Mouse (Mus musculus) hindbrain, embryonic 16.5 days (tissue): ENCODE data around the gene Lclat1. TPM values are rescaled to one million over a fixed set of nuclear protein-coding genes. Genes with fewer than 3 reads are reported as not detected.
"Not testable (repeated sequence)": the region's sequence is repeated elsewhere in the genome, so short reads cannot be mapped to it uniquely, and the experiment has no call there.

Experiments used
- ATAC-seq: fragments of 200-750 bp; cut with Nextera tagmentation; 2 replicates; pipeline ENCODE4 v1.8.0; 2017; ENCODE audit warnings: moderate TSS enrichment, moderate library complexity
- H3K27ac ChIP-seq: fragments of 300-500 bp; sonication (generic); 2 replicates; pipeline ENCODE4 v1.5.1; 2014; ENCODE audit warnings: low read depth, mild to moderate bottlenecking, control low read depth, low read length, moderate library complexity
- H3K27me3 ChIP-seq: fragments of 300-500 bp; sonication (generic); replicated peaks from 2 replicates; pipeline ENCODE4 v1.6.1; 2014; ENCODE audit warnings: low read length; ENCODE audit not compliant: control insufficient read depth, insufficient read depth
- H3K36me3 ChIP-seq: fragments of 300-500 bp; sonication (generic); 2 replicates; pipeline ENCODE4 v1.6.1; 2014; ENCODE audit warnings: mild to moderate bottlenecking, low read length, moderate library complexity, mixed read lengths; ENCODE audit not compliant: control insufficient read depth, insufficient read depth
- H3K4me1 ChIP-seq: fragments of 300-500 bp; sonication (generic); 2 replicates; pipeline ENCODE4 v1.6.1; 2014; ENCODE audit warnings: low read depth, low read length; ENCODE audit not compliant: control insufficient read depth, insufficient read depth
- H3K4me2 ChIP-seq: fragments of 300-500 bp; sonication (generic); 2 replicates; pipeline ENCODE4 v1.6.1; 2014; ENCODE audit warnings: mild to moderate bottlenecking, low read length, control low read depth, moderate library complexity
- H3K4me3 ChIP-seq: fragments of 300-500 bp; sonication (generic); 2 replicates; pipeline ENCODE4 v1.5.1; 2014; ENCODE audit warnings: mild to moderate bottlenecking, low read length, control low read depth, moderate library complexity
- H3K9ac ChIP-seq: fragments of 300-500 bp; sonication (generic); 2 replicates; pipeline ENCODE4 v1.6.1; 2014; ENCODE audit warnings: low read depth, mild to moderate bottlenecking, control low read depth, low read length, moderate library complexity
- H3K9me3 ChIP-seq: fragments of 300-500 bp; sonication (generic); 2 replicates; pipeline ENCODE4 v1.6.1; 2014; ENCODE audit warnings: mild to moderate bottlenecking, low read length, moderate library complexity; ENCODE audit not compliant: control insufficient read depth
- WGBS: fragments of 180-500 bp; shearing (Covaris S2); extraction: QIAGEN DNeasy Blood & Tissue Kit; methylation state at CpG from one replicate; pipeline ENCODE4 v1.1.7; 2014; 5-methylcytosine and 5-hydroxymethylcytosine counted together
- polyA plus RNA-seq: library from polyadenylated mRNA; unstranded; fragments of >200 nt; fragmentation: Nextera tagmentation; extraction: Ambion mirVana; gene quantifications from 2 replicates; pipeline ENCODE4 v1.2.1, GENCODE M21; 2015

Gene Lclat1
- polyA plus RNA-seq, 1 experiment from 2014 or later = 13.8 TPM

DNA sequence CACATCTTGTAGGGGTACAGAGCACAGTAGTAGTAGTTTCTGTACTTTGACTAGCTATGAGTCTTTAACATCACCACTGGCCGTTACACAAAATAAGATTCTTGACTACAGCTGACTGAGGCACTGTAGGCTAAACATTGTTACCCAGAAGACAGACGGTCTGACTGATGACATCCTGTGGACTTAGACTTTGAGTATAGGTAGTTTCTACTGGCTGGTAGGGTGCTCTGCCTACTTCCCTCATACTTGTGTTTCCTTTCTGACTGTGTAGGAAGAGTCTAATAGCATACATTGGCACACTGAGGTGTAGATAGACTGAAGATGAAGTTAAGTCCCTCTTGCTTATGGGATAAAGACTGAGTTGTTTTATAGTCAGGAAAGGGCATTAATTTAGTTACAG, 37.6 kb downstream of the Lclat1 start:
- no peaks in the 10 kb centered on the region for H3K36me3 ChIP-seq
- no peak overlapping the region for H3K9ac ChIP-seq
- H3K9me3 ChIP-seq = no peaks in the 10 kb centered on the region
- 84% methylated on average over 2 of the region's 2 CpGs for WGBS
- no peak for ATAC-seq
- no peaks in the 10 kb centered on the region for H3K4me1 ChIP-seq
- H3K4me3 ChIP-seq = no peak overlapping the region
- H3K27me3 ChIP-seq = no peaks in the 10 kb centered on the region
- no peak overlapping the region for H3K27ac ChIP-seq
- no peak overlapping the region for H3K4me2 ChIP-seq

GRCm38 (mm10) chr17:73148607-73149006, 40.8 kb downstream of the Lclat1 start:
- ATAC-seq = no peak

DNA sequence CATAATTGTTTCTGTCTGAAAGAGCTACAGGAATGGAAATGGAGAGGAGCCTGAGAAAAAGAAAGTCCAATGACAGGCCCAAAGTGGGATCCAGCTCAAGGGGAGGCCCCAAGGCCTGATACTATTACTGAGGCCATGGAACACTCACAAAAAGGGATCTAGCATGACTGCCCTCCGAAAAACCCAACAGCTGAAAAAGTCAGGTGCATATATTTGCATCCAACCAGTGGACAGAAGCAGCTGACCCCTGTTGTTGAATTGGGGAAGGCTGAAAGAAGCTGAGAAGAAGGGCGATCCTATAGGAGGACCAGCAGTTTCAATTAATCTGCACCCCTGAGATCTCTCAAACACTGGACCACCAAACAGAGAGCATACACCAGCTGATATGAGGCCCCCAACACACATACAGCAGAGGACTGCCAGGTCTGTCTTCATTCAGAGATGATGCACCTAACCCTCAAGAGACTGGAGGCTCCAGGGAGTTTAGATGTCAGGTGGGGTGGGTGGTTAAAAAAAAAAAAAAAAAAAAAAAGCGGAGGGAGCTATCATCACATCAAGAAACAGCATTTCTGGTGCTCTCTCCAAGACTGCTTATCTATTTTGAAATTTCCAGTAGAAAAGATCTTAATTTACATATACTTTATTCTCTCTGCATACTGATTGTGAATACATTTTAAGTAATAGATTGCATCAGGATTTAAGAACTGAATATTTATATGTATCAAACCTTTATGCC, 45.2 kb downstream of the Lclat1 start:
- H3K9me3 ChIP-seq, H3K9ac ChIP-seq, H3K4me2 ChIP-seq, H3K4me3 ChIP-seq, H3K36me3 ChIP-seq, H3K27me3 ChIP-seq, H3K27ac ChIP-seq, H3K4me1 ChIP-seq, ATAC-seq: not testable (repeated sequence)
- WGBS = 94% methylated on average over 2 of the region's 3 CpGs

More at GRCm38 (mm10) chr17:73148607-73149006, 40.8 kb downstream of the Lclat1 start:
- no peaks in the 10 kb centered on the region for H3K9me3 ChIP-seq
- no peaks in the 10 kb centered on the region for H3K36me3 ChIP-seq
- no peak overlapping the region for H3K4me3 ChIP-seq
- no peak overlapping the region for H3K27ac ChIP-seq
- no peaks in the 10 kb centered on the region for H3K27me3 ChIP-seq
- 96% methylated on average over 2 of the region's 2 CpGs for WGBS
- H3K4me1 ChIP-seq = no peaks in the 10 kb centered on the region
- H3K4me2 ChIP-seq = no peak overlapping the region
- no peak overlapping the region for H3K9ac ChIP-seq

DNA sequence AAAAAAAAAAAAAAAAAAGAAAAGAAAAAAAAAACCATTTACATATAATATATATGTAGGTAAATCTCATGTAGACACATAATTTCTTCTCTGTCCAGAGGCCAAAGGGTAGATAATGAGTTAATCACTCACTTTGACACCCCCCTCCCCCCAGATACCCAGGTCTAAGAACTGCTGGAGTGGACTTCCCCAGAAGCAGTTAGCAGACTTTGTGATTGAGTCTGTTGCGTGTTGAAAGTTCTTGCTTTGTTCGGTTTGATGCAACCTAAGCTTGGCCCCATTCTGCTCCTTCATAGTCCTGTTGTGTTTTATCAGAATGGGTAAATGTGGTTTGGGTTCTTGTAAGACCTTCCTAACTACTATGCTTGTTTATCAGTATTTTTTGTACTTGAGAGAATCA, 45.9 kb downstream of the Lclat1 start:
- Histone ChIP-seq H3K27ac (no peak overlapping the region), H3K9ac (no peak overlapping the region), H3K4me1 (no peaks in the 10 kb centered on the region), H3K4me2 (no peak overlapping the region), H3K4me3 (no peak overlapping the region), H3K36me3 (no peaks in the 10 kb centered on the region), H3K9me3 (no peaks in the 10 kb centered on the region), H3K27me3 (no peaks in the 10 kb centered on the region)
- WGBS = 86% methylated on average over 2 of the region's 2 CpGs
- ATAC-seq = no peak

- no peaks in the 10 kb centered on the region for H3K9me3 ChIP-seq
- H3K4me2 ChIP-seq = no peak overlapping the region
- no peak overlapping the region for H3K4me3 ChIP-seq
- ATAC-seq = no peak
- H3K9ac ChIP-seq = no peak overlapping the region
- no peaks in the 10 kb centered on the region for H3K27me3 ChIP-seq
- H3K36me3 ChIP-seq = no peaks in the 10 kb centered on the region
- H3K4me1 ChIP-seq = no peaks in the 10 kb centered on the region
- H3K27ac ChIP-seq = no peak overlapping the region
- 48% methylated on average over 1 of the region's 1 CpGs for WGBS
These were observed 48.8 kb downstream of the Lclat1 start for GRCm38 (mm10) chr17:73156606-73157005.

- WGBS = 89% methylated on average over 6 of the region's 6 CpGs
- ATAC-seq = no peak
- no peaks in the 10 kb centered on the region for H3K4me1 ChIP-seq
These were observed 54.0 kb downstream of the Lclat1 start for GRCm38 (mm10) chr17:73161795-73162194.

DNA sequence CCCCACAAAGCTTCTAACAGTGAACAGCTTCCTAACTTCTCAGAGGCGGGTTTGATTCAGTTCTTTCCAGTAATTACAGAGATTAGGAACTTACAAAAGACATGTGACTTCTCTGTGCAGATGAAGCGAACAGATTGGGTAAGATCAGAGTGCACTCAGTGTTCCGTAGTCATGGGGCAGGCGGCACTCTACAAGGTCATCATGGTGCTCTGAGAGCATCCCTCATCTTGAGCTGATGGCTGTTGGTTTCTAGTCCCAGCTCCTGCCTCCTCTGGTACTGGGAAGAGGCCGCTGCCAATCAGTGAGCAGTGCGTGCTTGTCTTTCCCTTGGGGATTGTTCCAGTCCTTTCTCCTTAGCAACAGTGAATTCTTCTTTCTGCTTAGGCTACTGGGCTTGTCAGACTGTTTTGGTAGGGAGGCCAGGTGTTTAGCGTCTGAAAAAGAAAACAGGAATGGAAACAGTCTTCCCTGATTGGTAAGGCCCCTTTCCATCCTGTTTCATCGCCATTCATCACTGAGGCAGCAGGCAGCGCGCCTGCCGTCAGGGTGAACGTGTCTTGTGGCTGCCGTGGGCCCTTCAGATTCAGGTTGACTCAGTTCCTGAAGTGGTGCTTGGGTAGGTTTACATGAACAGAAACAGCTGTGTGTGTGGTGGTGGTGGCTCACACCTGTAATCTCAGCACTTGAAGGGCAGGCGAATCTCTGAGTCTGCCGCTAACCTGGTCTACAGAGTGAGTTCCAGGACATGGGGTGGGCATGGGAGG, 54.8 kb downstream of the Lclat1 start:
- 86% methylated on average over 15 of the region's 15 CpGs for WGBS
- ATAC-seq = no peak
- Histone ChIP-seq H3K27ac (no peak overlapping the region), H3K4me2 (no peak overlapping the region), H3K36me3 (no peaks in the 10 kb centered on the region), H3K9ac (no peak overlapping the region), H3K9me3 (no peaks in the 10 kb centered on the region), H3K4me3 (no peak overlapping the region), H3K27me3 (no peaks in the 10 kb centered on the region), H3K4me1 (no peaks in the 10 kb centered on the region)

More at GRCm38 (mm10) chr17:73161795-73162194, 54.0 kb downstream of the Lclat1 start:
- no peak overlapping the region for H3K9ac ChIP-seq
- H3K27me3 ChIP-seq = no peaks in the 10 kb centered on the region
- H3K4me3 ChIP-seq = no peak overlapping the region
- H3K27ac ChIP-seq = no peak overlapping the region
- no peaks in the 10 kb centered on the region for H3K9me3 ChIP-seq
- no peak overlapping the region for H3K4me2 ChIP-seq
- H3K36me3 ChIP-seq = no peaks in the 10 kb centered on the region

DNA sequence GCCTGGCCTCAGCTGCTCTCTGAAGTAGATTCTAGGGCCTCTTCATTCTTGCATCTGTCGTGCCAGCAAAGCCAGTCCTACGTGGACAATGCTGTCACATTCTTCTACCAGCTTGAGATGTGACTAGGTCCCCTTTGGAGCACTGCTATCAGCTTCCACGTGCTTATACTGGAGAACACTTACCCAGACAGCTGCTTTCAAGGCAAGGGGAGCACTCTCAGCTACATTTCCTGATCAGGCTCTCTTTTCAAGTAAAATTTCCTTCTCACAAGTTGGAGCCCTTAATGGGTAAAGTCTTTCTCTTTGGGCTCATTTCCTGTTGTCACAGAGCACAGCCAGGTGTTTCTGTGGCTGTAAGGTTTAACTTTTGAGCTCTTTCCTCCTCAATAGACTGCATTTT, 55.8 kb downstream of the Lclat1 start:
- Histone ChIP-seq H3K9me3 (no peaks in the 10 kb centered on the region), H3K9ac (no peak overlapping the region), H3K4me2 (no peak overlapping the region), H3K4me3 (no peak overlapping the region), H3K27ac (no peak overlapping the region), H3K27me3 (no peaks in the 10 kb centered on the region), H3K36me3 (no peaks in the 10 kb centered on the region), H3K4me1 (no peaks in the 10 kb centered on the region)
- ATAC-seq = no peak
- 72% methylated on average over 3 of the region's 3 CpGs for WGBS

DNA sequence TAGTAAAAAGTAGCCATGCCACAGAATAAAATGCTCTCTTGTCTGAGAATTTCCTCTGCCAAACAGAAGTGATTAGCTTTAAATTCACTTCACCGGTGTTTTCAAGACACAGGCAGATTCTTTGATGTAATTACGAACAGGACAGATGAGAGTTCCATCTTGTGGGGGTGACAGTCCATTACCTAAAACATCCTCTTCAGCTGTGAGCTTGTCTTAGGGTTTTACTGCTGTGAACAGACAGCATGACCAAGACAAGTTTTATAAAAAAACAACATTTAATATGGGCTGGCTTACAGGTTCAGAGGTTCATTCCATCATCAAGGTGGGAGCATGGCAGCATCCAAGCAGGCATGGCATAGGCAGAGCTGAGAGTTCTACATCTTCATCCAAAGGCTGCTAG, 56.3 kb downstream of the Lclat1 start:
- Histone ChIP-seq H3K4me2 (no peak overlapping the region), H3K27me3 (no peaks in the 10 kb centered on the region), H3K27ac (no peak overlapping the region), H3K4me1 (no peaks in the 10 kb centered on the region), H3K9ac (no peak overlapping the region), H3K9me3 (no peaks in the 10 kb centered on the region), H3K36me3 (no peaks in the 10 kb centered on the region), H3K4me3 (no peak overlapping the region)
- no peak for ATAC-seq
- 87% methylated on average over 2 of the region's 2 CpGs for WGBS
